Mouse (Mus musculus) forebrain, embryonic 12.5 days (tissue): ENCODE data around the gene Itk. TPM values are rescaled to one million over a fixed set of nuclear protein-coding genes. Genes with fewer than 3 reads are reported as not detected.
A peak's percentile ranks its signal among the peaks of the same experiment; 100 is the strongest.

Experiments
- ATAC-seq: fragments of 200-750 bp; cut with Nextera tagmentation; 2 replicates; pipeline ENCODE4 v1.8.0; 2017; ENCODE audit warnings: moderate TSS enrichment; ENCODE audit not compliant: low FRiP score
- H3K27ac ChIP-seq: fragments of 300-500 bp; sonication (generic); 2 replicates; pipeline ENCODE4 v1.5.1; 2016; ENCODE audit warnings: mild to moderate bottlenecking
- H3K27me3 ChIP-seq: fragments of 300-500 bp; sonication (generic); 2 replicates; pipeline ENCODE4 v1.6.1; 2016; ENCODE audit warnings: mild to moderate bottlenecking
- H3K36me3 ChIP-seq: fragments of 300-500 bp; sonication (generic); replicated peaks from 2 replicates; pipeline ENCODE4 v1.6.1; 2016; ENCODE audit warnings: mild to moderate bottlenecking
- H3K4me1 ChIP-seq: fragments of 300-500 bp; sonication (generic); 2 replicates; pipeline ENCODE4 v1.6.1; 2016
- H3K4me2 ChIP-seq: fragments of 300-500 bp; sonication (generic); 2 replicates; pipeline ENCODE4 v1.6.1; 2016; ENCODE audit warnings: mild to moderate bottlenecking, moderate library complexity
- H3K4me3 ChIP-seq: fragments of 300-500 bp; sonication (generic); replicated peaks from 2 replicates; pipeline ENCODE4 v1.5.1; 2016; ENCODE audit warnings: mild to moderate bottlenecking
- H3K9ac ChIP-seq: fragments of 300-500 bp; sonication (generic); 2 replicates; pipeline ENCODE4 v1.6.1; 2016; ENCODE audit warnings: mild to moderate bottlenecking
- H3K9me3 ChIP-seq: fragments of 300-500 bp; sonication (generic); 2 replicates; pipeline ENCODE4 v1.6.1; 2016
- WGBS: fragments of 180-500 bp; shearing (Covaris S2); methylation state at CpG from one replicate; pipeline ENCODE4 v1.1.7; 2016; 5-methylcytosine and 5-hydroxymethylcytosine counted together
- polyA plus RNA-seq: library from polyadenylated mRNA; unstranded; fragments of >200 nt; fragmentation: Nextera tagmentation; extraction: Ambion mirVana; gene quantifications from 2 replicates; pipeline ENCODE4 v1.2.1, GENCODE M21; 2016

The Itk gene
- polyA plus RNA-seq, 1 experiment from 2014 or later: not detected

DNA sequence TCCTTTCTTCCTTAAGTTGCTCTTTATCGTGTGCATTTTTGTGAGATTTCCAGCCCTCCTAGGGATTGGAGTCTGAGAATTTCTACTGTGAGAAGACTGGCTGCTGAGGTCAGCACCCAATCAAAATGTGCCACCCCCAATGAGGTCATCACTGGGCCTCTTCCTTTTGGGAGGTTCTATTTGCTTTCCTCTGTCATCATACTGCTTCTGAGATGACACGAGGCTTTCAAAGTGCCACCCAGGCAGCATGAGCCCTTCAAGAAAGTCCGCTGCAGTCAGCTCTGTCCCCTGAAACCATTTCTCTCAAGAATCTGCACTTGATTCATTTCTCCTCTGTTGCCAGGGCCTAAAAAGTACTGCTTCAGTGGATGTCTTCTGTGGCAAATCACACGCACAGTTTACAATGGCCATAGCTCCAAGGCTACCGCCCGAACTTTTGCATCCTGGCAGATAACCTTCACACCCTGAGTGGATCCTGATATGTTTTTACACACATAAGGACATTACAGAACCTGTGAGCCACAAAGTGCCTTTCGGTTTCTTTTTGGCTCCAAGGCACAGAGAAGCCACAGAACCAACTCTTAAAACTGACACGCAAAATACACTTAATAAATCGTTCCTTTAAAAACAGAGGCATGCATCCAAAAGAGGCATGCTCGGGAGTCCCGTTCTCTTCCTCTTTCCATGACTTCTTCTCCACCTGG lies 80.9 kb downstream of the Itk start:
- Histone ChIP-seq H3K4me2 (peak overlapping the region; percentile 92; the same call in 1 of the 2 replicates), H3K9ac (no peak overlapping the region), H3K36me3 (no peaks in the 10 kb centered on the region; the same call in 1 of the 2 replicates), H3K4me3 (no peak overlapping the region), H3K27me3 (no peaks in the 10 kb centered on the region), H3K4me1 (peaks cover 42% of the 10 kb centered on the region), H3K27ac (no peak overlapping the region), H3K9me3 (no peaks in the 10 kb centered on the region)
- ATAC-seq: no peak
- 90% methylated on average over 11 of the region's 11 CpGs for WGBS

DNA sequence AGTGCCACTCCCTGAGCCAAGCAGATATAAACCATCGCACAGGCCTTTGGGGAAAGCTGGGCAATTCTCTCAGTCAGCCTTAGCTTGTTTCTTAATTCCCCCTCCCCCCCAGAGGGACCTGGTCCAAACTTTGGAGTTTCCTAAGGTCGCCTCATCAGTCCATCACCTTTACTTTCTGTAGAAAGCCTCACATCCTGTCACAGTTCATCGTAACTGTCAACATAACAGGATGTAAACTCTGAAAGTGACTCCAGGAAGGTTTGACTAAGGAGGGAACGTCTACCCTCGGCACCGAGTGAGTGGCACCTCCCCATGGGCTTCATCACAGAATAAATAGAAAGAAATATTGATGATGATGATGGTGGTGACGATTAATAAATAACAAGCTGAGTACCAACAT lies 81.5 kb downstream of the Itk start:
- Histone ChIP-seq H3K9ac (no peak overlapping the region), H3K9me3 (no peaks in the 10 kb centered on the region), H3K4me1 (peaks cover 42% of the 10 kb centered on the region), H3K27ac (no peak overlapping the region), H3K4me2 (no peak overlapping the region), H3K27me3 (no peaks in the 10 kb centered on the region), H3K36me3 (no peaks in the 10 kb centered on the region; the same call in 1 of the 2 replicates), H3K4me3 (no peak overlapping the region)
- no peak for ATAC-seq
- 96% methylated on average over 7 of the region's 7 CpGs for WGBS

DNA sequence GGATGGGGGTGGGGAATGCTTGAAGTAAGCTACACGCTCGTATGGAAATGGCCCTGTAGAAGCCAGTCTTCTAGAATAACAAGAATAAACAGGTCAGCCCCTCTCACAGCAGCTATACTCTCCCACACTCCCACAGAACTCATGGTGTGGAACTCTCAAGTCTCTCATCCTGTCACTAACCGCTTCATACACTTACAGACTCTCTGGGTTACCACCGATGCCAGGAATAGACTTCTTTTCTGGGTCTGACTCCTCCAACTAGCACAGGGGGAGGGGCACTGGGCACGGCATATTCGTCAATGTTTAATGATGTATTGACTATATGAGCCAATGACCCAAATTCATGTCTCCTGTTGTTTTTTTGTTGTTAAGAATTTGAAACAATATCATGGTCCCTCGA lies 82.5 kb downstream of the Itk start:
- Histone ChIP-seq H3K36me3 (no peaks in the 10 kb centered on the region; the same call in 1 of the 2 replicates), H3K4me3 (no peak overlapping the region), H3K4me2 (no peak overlapping the region), H3K9me3 (no peaks in the 10 kb centered on the region), H3K4me1 (peaks cover 40% of the 10 kb centered on the region), H3K27ac (no peak overlapping the region), H3K9ac (no peak overlapping the region), H3K27me3 (no peaks in the 10 kb centered on the region)
- 93% methylated on average over 7 of the region's 7 CpGs for WGBS
- ATAC-seq: no peak

DNA sequence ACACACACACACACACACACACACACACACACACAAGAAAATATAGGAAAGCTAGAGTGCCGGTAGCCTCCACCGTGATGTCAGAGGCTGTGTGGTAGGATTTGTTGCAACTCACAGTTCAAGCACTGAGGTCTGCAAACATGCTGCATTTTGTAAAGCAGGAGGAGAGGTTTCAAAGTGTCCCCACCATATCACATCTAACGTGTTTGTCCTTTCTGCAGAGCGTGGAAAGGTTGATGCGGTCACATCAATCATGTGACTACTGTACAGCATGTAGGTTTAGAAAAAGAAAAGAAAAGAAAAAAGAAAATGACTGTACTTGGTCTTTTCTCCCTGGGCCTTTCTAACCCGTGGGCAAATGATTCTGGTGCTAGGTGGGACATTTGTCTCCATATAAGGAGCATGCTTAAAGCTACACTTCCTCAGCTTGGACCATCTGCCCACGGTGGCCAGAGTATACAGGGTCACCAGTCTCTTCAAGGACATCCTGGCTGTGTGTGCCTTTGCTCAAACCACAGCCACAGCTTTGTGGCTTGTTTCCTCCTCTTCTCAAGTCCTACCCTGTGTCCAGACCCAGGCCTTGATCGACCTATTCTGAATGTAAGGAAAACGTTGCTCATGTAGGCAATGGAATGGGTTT lies 83.3 kb downstream of the Itk start:
- no peaks in the 10 kb centered on the region for H3K27me3 ChIP-seq
- H3K9me3 ChIP-seq: no peaks in the 10 kb centered on the region
- WGBS: 90% methylated on average over 9 of the region's 9 CpGs
- H3K9ac ChIP-seq: no peak overlapping the region
- H3K36me3 ChIP-seq: no peaks in the 10 kb centered on the region; the same call in 1 of the 2 replicates
- no peak overlapping the region for H3K4me3 ChIP-seq
- no peak for ATAC-seq
- H3K4me1 ChIP-seq: peaks cover 37% of the 10 kb centered on the region
- no peak overlapping the region for H3K27ac ChIP-seq
- H3K4me2 ChIP-seq: no peak overlapping the region

DNA sequence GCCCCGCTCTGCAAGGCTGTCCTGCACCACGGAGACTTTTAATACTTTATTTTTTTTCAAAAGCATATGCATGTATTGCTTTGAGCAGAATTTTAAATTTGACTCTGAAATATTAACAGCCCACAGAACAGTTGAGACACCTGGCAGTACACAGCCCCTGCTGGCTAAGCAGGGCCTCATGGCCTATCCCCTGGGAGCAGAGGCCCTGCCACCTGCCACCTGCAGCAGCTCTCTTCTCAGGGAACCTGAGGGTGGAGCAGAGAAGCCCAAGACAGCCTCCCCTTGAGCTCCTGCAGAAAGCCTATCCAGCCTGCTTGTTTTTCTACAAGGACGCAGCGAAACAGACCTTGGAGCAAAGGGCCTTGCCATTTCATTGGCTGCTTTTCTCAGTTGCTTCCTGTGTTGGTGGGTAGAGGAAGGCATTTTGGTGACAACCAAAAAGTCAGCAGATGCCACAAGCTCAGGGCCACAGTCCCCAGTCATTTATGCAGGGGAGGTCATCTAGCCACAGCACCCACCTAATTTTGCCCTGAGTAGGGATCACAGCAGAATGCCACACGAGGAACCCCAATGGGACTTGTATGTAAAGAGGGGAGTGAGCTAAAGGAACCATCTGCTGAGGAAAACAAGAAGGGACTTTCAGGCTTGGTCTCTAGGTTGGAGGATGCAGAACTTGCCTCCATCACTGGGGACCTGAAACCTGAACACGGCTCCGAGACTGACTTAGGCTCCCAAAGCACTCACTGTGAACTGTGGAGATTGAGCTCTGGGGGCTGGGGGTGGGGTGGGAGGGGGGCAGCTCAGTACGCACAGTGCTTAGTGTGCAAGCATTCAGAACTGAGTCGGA lies 84.2 kb downstream of the Itk start:
- H3K4me1 ChIP-seq: peaks cover 27% of the 10 kb centered on the region
- H3K4me3 ChIP-seq: no peak overlapping the region
- no peaks in the 10 kb centered on the region; the same call in 1 of the 2 replicates for H3K36me3 ChIP-seq
- no peak overlapping the region for H3K27ac ChIP-seq
- H3K9me3 ChIP-seq: no peaks in the 10 kb centered on the region
- WGBS: 85% methylated on average over 9 of the region's 9 CpGs
- H3K9ac ChIP-seq: no peak overlapping the region
- no peaks in the 10 kb centered on the region for H3K27me3 ChIP-seq
- H3K4me2 ChIP-seq: no peak overlapping the region
- no peak for ATAC-seq

DNA sequence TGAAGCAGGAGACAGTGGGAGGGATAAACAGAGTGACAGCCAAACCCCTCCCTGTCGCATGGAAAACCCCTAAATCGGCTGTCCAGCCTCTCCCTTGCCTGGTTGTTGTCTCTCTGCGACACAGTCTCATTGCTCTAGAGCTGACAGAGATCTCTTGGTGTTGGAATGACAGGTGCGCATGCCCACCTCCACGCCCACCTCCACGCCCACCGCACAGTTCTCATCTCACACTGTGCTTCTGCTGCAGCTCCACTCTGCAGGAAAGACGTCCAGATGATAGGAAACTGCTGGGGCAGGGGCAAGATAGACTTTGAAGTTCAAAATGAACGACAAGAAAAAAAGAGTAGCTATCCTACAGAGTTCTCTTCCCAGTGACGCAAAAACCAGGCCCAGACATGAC lies 85.2 kb downstream of the Itk start:
- Histone ChIP-seq H3K36me3 (no peaks in the 10 kb centered on the region; the same call in 1 of the 2 replicates), H3K4me2 (no peak overlapping the region), H3K27me3 (no peaks in the 10 kb centered on the region), H3K27ac (no peak overlapping the region), H3K4me3 (no peak overlapping the region), H3K4me1 (peaks cover 17% of the 10 kb centered on the region), H3K9me3 (no peaks in the 10 kb centered on the region), H3K9ac (no peak overlapping the region)
- 82% methylated on average over 10 of the region's 10 CpGs for WGBS
- no peak for ATAC-seq

DNA sequence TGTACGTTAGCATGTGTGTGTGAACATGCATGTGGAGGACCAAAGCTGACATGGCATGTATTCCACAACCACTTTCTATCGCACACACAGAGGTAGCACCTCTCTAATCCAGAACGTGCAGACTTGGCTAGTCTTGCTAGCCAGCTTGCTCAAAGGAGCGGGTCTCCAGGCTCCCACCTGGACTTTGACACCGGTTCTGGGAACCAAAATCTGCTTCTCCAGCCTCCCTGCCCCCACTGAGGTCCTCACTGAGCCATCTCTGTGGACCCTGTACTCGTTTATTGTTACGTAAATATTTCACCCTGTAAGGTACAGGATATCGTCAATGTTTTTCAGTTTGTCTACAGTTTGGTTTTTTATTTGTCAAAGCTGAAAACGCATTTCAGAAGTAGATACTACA lies 86.8 kb downstream of the Itk start:
- no peaks in the 10 kb centered on the region for H3K36me3 ChIP-seq
- no peak for ATAC-seq
- no peak overlapping the region for H3K9ac ChIP-seq
- no peaks in the 10 kb centered on the region for H3K27me3 ChIP-seq
- no peak overlapping the region for H3K4me3 ChIP-seq
- 91% methylated on average over 9 of the region's 9 CpGs for WGBS
- peaks cover 13% of the 10 kb centered on the region for H3K4me1 ChIP-seq
- H3K4me2 ChIP-seq: no peak overlapping the region
- H3K27ac ChIP-seq: no peak overlapping the region
- no peaks in the 10 kb centered on the region for H3K9me3 ChIP-seq

DNA sequence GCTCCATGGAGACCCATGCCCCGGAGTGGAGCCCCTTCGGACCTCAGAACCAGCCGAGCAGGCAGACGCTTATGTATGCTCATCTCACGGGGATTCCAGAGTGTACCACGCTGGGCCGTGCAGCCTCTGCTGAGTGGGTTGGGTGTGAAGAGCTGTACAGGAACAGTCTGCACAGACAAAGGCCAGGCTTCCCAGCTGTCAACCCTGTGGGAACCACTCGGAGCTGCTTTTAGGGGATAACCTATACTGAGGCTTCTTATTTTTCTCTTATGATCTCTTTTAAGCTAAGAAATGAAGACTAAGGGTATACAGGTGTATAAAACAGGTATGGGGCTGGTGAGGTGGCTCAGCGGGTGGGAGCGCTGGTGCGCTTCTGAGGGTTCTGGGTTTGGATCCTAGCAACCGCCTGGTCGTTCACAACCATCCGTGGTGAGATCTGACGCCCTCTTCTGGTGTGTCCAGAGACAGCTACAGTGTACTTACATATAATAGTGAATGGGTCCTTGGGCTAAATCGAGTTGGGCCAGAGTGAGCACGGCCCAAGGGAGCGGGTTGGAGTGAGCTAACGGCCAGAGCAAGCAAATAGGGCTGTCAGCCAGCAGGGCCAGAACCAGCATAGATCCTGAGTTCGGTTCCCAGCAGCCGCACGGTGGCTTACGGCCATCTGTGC lies 87.6 kb downstream of the Itk start:
- Histone ChIP-seq H3K4me1 (peaks cover 13% of the 10 kb centered on the region), H3K4me2 (no peak overlapping the region), H3K27ac (no peak overlapping the region), H3K9ac (no peak overlapping the region), H3K36me3 (no peaks in the 10 kb centered on the region), H3K27me3 (no peaks in the 10 kb centered on the region), H3K4me3 (no peak overlapping the region), H3K9me3 (no peaks in the 10 kb centered on the region)
- WGBS: 90% methylated on average over 23 of the region's 23 CpGs
- ATAC-seq: no peak

DNA sequence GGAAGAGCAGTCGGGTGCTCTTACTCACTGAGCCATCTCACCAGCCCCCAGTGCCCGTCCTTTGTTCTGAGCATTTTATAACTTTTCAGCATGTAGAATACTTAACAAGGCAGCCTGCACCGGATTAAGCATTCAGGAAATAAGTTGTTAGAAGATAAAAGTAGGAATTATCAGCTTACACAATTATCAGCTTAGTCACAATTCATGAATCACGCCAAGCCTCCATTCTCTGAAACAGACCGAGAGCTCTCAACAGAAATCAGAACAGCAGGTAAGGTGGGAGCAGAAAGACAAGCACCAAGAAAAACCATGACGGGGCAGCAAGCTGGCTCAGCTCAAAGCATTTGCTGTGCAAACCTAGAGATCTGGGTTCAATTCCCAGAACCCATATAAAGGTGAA lies 89.4 kb downstream of the Itk start:
- Histone ChIP-seq H3K4me3 (no peak overlapping the region), H3K27me3 (no peaks in the 10 kb centered on the region), H3K36me3 (no peaks in the 10 kb centered on the region), H3K9ac (no peak overlapping the region), H3K9me3 (no peaks in the 10 kb centered on the region), H3K27ac (no peak overlapping the region), H3K4me2 (no peak overlapping the region), H3K4me1 (peaks cover 7% of the 10 kb centered on the region)
- no peak for ATAC-seq
- WGBS: 43% methylated on average over 6 of the region's 6 CpGs

DNA sequence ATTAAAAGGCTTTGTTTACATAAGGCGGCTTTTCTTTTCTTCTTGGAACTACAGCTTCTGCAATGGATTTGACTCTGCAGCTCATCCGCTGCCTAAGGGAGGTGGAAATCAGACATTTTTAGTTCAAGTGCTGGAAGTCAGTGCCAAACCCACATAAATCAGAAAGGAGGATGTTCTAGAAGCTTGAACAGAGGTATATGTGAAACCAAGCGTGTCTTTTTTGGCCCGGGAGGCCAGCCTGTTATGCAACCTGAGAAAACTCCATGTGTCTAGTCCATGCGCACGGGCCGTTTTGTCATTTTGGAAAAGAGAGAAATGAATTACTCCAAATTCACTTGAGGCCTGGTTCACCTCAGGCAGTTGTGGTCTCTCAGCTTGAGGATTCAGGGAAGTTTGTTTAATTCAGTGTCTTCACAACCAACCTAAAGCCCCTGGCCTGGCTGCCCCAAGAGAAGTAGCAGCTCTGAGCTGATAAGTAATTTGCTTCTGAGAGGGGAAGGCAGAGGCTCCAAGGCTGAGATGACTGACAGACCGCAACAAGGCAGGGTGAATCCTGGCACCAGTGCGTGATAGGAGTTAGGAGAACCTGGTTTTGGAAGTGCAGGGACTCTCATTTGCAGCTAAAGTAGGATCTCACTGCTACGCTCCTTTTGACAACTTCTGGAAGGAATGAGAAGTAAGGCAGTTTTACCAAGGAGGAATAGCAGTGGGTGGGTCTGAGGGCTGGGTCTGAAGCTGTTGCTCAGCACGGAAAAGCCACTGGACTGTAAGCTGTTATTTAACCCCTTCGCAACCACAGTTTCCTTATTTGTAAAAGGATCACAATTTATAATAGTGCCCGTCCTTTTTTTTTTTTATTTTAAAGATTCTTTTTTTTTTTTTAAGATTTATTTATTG lies 90.2 kb downstream of the Itk start:
- Histone ChIP-seq H3K4me2 (no peak overlapping the region), H3K9ac (no peak overlapping the region), H3K9me3 (no peaks in the 10 kb centered on the region), H3K36me3 (no peaks in the 10 kb centered on the region), H3K27me3 (no peaks in the 10 kb centered on the region), H3K4me1 (peaks cover 7% of the 10 kb centered on the region; the same call in 1 of the 2 replicates), H3K27ac (no peak overlapping the region), H3K4me3 (no peak overlapping the region)
- WGBS: 83% methylated on average over 13 of the region's 13 CpGs
- ATAC-seq: no peak

DNA sequence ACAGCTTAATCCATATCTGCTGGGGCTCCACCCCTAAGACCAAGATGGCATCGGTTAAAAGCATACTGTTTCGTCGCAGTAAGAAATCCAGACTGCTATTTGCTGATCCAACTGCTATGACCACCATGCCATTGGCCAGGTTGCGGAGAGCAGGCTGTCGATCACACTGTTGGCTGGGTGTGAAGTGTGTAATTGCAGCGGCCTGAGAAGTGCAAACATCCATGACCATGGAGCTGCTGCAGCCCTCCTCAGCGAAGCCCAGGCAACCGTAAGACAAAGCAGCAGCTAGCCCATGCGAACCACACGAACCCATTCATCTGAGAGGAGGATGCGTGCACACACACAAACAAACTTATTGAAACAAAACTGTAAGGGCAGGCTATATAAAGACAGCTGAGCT lies 94.9 kb downstream of the Itk start:
- Histone ChIP-seq H3K4me1 (peaks cover 11% of the 10 kb centered on the region; the same call in 1 of the 2 replicates), H3K27me3 (no peaks in the 10 kb centered on the region)
- ATAC-seq: no peak

More for the DNA sequence above, 94.9 kb downstream of the Itk start:
- 85% methylated on average over 11 of the region's 11 CpGs for WGBS
- Histone ChIP-seq H3K4me3 (no peak overlapping the region), H3K36me3 (peaks cover 3% of the 10 kb centered on the region), H3K27ac (no peak overlapping the region), H3K4me2 (no peak overlapping the region), H3K9ac (no peak overlapping the region), H3K9me3 (no peaks in the 10 kb centered on the region)
